Mouse (Mus musculus) lung, postnatal 0 days (tissue): Measurements from ENCODE around the gene Tmem87b.

ENCODE experiments used
- CTCF ChIP-seq: IDR thresholded peaks from 2 replicates; pipeline ENCODE4 v1.5.1; 2016; ENCODE audit warnings: antibody characterized with exemption, mild to moderate bottlenecking
- EP300 ChIP-seq: IDR thresholded peaks from 2 replicates; pipeline ENCODE4 v1.6.1; 2016; ENCODE audit warnings: antibody characterized with exemption, mild to moderate bottlenecking, control low read depth

GRCm38 (mm10) chr2:128842437-128842836, 24.5 kb downstream of the Tmem87b start:
- TF ChIP-seq CTCF (no peak), EP300 (no peak)
